Mouse (Mus musculus): ENCODE measurements at regions not wholly inside any gene's neighbourhood (a gene's known extent, or its start where the extent isn't known, plus 50 kb on each side); places are given as distances from the start of the nearest gene placed in this dataset.

DNA sequence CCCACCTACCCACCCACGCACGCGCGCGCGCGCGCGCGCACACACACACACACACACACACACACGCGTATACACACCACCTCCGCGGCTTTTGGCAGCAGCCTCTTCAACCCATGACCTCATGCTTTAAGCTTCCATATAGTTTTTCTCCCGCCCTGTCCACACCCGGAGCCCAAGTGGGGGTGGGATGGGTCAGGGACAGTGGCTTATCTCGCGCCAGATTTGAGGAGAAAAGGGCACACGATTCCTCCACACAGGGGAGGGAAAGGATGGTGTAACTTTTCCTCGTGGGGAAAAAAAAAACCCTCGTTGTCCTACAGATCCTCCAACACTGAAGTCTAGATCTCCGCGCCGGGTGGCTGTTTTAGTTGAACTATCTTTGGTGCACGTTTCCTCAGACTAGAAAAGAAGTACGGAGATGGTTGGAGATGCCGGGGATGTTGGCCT lies 128.8 kb upstream of the Ubr2 start:
- DNase-seq, result no peak

DNA sequence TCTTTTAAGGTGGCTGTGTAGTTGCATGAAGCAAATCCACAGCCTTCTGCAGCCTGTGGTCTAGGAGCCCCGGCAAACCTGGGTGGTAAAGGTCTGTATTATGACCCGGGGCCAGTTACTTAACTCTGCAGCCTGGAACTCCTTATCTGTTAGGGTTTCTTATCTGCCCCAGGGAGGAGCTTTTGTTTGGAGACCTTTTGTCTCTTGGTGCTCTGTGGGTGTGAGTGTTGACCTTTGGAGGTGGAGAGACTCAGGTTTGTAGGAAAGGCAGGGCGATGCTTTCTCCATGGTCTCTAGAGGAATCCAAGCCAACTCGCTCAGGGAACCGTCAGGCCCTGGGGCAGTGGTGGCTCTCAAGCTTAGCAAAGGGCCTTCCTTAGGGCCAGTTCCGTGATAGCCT lies 127.8 kb upstream of the Ubr2 start:
- DNase-seq, result no peak

DNA sequence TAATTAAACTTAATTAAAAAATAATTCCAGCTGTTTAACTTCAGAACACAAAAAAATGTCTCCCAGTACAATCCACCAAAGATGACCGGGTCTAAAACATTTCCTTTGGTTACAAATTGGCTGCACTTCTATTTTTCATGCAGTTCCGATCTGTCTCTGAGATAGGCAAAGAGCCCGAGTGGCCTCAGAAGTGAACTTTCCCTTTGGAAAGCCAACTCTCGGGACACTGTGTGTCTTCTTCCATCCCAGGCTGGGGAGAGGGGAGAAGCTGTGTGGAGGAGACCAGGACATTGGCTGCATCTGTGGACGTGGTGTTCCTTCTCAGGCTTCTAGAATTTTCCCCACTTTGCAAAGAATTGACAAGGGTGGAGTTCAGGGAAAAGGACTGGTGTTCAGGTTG lies 125.0 kb upstream of the Ubr2 start:
- peak; percentile 28 to 62 for DNase-seq

DNA sequence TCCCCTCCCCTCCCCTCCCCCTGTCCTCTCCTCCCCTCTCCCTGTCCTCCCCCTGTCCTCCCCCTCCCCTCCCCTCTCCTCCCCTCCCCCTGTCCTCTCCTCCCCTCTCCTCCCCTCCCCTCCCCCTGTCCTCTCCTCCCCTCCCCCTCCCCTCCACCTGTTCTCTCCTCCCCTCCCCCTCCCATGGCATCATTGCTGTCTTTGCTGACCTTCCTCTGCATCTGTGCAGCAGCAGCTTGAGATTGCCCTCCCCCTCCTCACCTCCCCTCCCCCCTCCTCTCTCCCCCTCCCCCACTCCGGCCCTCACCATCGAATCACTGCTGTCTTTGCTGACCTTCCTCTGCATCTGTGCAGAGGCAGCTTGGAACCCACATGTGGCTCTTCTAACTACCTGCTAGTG lies 123.4 kb upstream of the Ubr2 start:
- no peak for DNase-seq

DNA sequence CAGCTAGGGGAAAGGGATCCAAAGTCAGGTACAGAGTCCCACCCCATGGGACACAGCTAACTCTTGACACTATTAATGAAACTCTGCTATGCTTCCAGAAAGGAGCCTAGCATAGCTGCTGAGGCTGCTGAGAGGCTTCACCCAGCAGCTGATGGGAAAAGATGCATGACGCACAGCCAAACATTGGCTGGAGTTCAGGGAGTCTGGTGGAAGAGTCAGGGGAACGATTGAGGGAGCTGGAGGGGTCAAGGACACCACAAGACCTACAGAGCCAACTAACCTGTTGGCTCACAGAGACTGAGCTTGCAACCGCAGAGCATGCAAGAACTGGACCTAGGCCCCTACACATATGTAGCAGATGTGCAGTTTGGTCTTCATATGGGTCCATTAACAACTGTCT lies 117.2 kb upstream of the Ubr2 start:
- no peak for DNase-seq

DNA sequence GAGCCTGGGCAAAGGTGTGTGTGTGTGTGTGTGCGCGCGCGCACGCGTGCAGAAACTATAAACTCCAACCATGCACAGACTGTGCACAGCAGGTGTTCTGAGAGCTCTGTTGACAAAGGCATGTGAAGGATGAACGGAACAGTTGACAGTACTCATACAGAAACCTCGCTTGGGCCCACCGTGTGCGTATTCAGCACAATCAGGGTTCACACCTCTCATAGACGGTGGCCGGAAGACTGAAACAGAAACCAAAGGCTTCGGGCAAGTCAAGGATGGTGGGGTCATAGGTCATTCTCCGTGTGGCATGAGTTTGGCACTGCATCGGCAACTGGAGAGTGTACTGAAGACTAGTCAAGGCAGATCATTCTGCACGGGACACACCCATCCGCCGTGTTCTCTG lies 113.2 kb upstream of the Ubr2 start:
- no peak for DNase-seq

DNA sequence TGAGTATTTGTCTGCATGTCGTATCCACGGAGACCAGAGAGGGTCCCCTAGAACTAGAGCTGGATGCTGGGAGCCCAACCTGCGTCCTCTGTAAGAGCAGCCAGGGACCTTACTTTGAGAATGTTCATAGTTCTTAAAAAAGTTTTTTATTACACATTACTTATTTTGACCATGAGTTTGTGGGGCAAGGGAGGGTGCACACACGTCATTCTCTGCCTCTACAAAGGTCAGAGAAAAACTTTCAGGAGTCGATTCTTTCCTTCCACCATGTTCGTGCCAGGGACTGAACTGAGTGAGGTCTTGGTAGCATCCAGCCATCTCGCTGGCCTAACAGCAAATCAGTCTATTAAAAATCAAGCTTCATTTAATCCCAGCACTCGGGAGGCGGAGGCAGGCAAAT lies 111.9 kb upstream of the Ubr2 start:
- no peak for DNase-seq

DNA sequence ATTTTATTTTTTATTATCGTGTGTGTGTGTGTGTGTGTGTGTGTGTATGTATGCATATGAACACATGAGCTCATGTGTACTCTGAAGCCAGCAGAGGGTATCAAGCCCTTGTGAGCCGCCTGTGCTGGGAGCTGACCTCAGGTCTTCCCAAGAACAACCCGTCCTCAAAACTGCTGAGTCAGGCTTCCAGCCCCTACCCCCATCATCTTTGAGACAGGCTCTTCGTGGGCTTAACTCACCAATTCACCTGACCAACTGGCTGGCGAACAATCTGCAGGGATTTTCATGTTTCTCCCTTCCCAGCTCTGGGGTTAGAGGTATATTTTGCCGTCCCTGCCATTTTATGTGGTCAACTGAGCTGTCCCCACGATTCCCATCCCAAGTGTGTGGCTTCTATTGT lies 107.7 kb upstream of the Ubr2 start:
- no peak for DNase-seq

DNA sequence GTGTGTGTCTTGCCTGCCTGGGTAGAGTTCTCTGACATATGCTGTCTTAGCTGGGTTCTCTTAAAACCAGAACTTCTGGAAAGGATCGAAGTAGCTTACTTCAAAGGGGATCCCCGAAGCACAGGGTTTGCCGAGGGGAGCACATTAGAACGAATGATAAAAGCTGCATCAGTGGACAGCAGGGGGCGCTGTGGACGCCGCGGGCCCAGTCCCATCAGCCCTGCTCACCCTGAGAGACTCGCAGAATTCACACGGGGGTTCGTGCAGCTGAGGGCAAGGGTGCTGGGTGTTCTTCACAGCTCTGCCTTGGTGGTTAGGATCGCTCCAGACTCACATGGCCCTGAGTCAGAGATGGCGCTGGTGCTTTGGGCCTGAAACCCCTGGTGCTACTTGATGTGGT lies 105.4 kb upstream of the Ubr2 start:
- peak; percentile 11 to 67 for DNase-seq

DNA sequence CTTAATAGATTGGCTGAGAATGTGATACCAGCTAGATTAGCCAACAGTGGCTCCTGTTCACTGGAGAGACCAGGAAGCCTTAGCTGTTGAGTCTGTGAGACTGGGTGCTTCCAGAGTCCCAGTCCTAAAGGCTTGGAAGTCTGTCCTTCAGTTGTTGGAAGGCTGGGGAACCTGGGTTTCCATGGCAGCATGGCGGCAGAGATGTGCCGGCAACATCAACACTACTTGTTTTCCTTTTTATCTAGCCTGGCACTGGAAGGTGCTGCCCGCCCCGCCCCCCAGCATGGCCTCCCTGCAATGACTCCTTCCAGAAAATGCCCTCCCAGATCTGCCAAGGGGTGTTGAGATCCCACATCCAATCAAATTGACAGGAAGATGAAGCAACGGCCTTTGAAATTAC lies 104.8 kb upstream of the Ubr2 start:
- DNase-seq, result no peak

DNA sequence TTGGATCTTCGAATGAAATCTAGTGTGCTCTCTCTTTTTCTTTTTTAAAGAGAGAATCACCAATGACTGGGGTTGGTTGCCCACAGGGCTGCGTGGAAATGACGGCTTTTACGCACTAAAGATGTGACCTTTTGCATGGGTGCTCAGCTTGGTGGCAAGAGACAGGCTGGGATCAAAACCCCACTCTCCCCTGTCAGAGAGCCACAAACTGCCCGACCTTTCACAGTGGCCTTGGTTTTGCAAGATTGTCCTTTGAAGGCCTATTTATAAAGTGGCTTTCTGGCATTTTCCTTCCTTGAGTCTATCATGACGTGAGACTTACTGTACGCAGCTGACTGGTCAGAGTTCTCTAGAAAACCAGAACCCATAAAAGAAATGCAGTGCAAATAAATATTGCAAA lies 104.4 kb upstream of the Ubr2 start:
- DNase-seq, result no peak

DNA sequence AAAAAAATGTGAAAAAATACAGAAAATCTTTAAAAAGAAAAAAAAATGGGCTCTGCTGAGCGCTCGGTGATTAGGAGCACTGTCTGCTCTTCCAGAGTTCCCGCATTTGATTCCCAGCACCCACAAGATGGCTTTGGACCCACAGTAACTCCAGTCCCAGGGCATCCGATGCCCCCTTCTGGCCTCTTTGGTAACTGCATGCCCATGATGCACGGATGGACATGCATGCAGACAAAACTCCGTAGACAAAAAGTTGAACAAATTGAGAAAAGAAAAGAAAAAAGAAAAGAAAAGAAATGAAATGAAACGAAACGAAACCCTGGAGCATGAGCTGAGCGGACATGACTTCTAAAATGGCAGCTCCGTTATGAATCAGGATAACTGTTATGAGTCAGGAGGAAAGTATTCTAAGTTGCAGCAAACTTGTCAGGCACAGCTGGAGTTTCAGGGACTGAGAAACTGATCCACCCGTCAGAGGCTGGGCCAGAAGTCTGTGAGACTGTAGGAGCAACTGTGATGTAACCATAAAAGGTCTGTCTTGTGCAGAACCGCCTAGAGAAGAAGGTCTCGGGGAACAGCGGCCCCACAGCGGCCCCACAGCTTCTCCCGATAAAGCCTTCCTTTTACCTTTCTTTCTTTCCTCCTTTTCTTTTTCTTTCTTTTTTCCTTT lies 102.3 kb upstream of the Ubr2 start:
- DNase-seq, result peak in 1 of 2 experiments; percentile 26

DNA sequence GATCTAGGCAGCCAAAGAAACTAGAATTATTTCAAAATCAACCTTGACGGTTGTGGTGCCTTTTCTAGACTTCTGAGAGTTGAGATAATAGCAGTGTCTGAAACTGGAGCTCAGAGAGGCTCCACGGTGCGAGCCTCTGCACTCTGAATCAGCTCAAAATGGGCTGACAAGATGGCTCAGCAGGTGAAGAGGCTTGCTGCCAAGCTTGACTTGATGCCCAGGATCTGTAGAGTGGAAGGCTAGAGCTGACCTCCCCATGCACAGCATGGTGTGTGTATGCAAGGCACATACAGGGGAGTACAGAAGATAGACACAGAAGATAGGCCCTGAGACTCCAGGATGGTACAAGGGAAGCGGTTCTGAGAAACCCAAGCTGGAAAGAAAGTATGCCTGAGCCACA lies 100.5 kb upstream of the Ubr2 start:
- no peak for DNase-seq

DNA sequence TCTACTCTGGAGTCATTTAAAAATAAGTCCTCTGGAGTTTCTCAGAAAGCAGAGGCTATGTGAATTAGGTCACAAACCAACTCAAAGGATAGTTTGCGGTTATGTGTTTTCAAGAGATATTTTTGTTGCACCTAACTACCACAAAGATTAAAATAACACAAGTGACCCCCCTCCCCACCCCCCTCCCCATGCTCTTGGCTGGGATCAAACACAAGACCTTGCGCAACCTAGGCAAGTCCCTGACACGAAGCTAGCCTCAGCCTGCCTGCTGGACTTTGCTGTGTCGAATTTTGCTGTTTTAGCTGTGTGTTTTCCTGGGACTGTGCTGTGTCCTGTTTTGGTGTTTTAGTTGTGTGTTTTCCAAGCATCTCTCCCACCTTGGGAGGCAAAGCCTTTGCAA lies 94.0 kb upstream of the Ubr2 start:
- DNase-seq, result no peak

DNA sequence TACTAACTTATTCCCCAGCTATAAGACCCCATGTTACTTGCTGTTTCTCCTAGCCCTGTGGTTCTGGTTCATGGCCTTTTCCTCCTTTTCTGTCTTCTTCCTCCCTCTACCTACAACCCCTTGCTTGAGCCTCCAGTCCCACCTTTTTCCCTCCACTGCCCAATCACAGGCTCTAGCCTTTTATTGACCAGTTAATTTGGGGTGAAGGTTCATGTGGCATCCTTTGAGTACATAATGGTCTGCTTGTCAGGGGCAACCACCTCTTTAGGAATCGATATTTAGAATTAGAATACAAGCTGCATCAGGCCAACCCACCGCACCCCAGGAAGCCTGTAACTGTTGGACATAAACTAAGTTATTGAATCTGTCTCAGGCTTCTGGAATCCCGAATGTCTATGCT lies 84.8 kb upstream of the Ubr2 start:
- DNase-seq, result no peak

DNA sequence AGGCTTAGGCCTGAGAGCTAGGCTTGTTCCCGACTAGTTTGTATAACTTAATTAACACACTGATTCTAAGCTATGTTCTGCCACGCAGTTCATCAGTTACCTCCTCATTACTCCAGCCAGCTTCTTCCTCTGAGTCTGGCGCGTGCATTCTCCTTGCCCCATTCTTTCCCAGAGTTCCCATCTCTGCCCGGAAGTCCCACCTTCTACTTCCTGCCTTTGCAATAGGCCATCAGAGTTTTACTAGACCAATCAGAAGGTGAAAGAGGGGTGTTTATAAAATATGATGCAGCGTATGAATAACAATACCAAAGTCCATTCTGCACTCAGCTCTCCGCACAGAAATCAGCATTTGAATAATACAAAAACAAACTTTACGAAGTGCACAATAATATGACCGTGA lies 81.7 kb upstream of the Ubr2 start:
- no peak for DNase-seq

DNA sequence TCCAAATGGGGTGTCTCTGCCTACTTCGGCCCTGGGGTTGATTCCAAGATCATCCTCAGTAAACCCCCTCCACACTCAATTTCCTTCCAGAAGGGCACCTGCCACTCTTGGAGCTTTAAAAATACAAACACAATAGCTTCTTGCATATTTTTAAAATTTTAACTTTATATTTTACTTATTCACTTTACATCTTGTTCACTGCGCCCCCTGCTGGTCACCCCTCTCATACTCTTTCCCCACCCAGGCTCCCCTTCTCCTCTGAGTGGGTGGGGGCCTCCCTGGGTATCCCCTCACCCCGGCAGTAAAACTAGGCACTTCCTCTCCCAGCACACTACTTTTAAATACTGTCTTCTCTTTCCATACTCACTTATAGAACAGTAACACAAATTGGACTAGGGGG lies 79.4 kb upstream of the Ubr2 start:
- DNase-seq, result peak; percentile 21 to 79

DNA sequence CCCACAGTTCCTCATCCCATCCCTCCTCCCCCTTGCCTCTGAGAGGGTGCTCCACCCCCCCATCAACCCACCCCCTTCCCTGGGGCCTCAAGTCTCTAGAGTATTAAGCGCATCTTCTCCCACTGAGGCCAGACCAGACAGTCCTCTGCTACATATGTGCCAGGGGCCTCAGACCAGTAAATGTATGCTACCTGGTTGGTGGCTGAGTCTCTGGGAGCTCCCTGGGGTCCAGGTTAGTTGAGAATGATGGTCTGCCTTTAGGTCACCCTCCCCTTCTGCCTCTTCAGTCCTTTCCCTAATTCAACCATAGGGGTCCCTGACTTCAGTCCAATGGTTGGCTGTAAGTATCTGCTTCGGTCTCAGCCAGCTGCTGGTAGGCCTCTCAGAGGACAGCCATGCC lies 58.9 kb upstream of the Ubr2 start:
- no peak for DNase-seq

DNA sequence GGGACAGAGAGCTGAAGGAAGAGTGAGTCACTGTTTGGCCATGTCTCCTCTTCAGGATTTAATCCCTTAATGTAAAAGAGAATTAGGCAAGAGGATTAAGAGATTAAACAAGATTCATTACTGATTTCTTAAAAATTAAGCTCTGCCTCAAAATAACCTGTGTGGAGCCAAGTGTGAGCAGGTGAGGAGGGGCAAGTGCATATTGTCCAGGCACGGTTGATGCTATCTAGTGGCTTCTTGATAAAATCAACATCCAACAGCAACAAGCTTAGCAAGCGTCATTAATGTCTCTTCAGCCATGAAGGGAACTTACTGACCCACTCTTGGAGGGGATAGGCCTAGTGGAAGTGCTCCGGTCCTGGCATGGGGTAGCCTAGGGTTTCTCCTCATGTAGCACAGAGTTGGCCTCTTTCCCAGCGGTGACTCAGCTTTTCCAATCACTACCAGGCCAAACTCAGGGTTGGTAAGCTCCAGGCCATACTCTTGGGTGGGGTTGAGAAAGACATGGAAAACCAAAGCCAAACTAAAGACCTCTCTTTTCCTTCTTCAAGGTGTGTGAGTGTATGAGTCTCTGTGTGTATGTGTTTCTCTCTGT lies 55.0 kb upstream of the Ubr2 start:
- peak; percentile 56 to 62 for DNase-seq

DNA sequence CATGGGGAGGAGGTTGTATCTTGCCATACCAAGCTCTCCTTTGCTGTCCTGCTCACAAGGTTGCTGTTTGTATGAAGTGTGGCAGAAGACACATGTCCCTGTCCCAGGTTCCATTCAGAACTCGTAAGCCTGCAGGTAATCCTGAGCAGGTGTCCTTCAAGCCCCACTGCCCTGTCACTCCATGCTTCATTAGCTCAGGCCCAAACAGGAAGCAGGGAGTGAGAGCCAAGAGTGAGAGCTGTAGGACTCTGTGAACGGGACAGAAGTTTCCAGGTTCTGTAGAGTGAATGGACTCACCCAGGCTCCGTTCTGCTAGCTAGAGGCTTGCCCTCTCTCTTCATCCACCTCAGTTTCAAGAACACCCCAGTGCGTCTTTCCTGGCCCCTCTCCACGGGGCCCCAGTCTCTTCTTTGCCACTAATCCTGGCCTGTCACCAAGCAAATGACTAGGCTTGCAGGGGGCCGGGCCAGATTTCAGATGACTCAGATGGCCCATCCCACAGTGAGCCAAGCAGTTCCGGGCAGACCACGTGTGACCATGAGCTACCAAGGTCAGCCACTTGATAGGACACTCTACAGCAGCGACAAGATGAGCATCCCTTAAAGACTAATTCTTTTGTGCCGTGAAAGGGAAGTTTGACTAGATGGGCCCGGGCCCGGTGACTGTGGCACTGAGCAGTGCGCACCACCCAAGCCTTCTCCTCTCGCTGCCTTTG lies 54.4 kb upstream of the Ubr2 start:
- DNase-seq, result peak; percentile 57 to 58

DNA sequence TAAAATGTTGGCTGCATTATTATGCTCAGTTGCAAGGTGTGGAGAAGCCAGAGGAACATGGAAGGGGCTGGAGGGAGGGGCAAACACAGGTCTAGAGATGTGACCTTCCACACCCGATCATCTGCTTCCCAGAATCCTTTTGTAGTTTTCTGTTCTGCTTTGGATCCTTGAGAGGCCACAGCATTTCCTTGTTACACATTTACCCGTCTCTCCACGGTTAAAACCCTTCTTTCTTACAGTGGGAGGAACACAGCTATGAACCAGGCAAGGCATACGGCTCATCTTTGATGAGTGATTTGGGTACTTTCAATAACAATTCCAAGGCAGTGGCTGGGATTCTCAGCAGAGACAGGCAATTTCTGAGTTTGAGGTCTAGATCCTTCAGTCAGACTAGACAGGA lies 53.6 kb upstream of the Ubr2 start:
- peak in 1 of 2 experiments; percentile 17 for DNase-seq

DNA sequence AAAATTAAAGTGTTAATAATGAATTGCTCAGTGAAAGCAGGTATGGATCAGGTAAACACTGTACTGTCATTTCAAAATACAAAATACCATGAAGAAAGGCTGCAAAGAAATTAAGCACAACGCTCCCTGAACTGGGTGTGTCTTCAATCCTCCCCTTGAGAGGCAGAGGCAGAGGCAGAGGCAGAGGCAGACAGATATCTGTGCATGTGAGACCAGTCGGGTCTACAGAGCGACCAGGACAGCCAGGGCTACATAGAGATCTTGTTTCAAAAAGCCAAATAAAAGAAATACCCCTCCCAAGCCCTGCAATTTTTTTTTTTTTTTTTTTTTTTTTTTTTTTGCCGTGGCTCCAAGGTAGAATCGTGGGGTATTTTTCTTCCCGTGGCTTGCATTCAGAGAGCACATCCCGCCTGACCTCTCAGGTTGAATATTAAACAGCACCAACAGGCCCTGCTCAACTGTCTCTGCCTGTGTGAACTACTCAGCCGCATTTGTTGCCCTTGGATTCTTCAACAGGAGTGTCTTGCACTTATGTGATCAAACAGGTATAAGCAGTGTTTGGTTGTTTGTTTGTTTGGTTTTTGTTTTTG lies 50.8 kb upstream of the Ubr2 start:
- peak; percentile 48 to 65 for DNase-seq

Measured in kidney, postnatal 36 days (tissue).